Comparison of ENCODE assay signal across 15 mouse cellular contexts in the genomic region with DNA sequence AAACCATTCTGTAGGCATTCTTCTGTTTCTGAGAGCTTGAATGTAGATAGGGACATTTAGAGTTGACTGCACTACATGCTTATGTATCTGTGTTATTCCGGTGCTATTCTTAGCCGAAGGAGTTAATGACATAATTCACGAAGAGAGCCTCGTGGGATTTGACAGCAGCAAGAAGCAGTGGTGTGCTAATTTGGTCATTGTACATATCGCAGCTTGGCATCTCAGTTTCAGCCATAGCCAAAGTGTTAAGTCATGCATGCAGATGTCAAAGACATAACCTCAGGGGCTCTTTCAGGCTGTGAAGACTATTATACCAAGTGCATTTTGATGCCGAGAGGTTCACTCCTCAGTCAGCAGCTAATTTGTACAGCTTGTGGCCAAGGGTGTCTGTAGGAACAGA.
DNase-seq lines count a peak whose midpoint lies in the region; ATAC-seq lines count a peak whose summit lies in the region.
"Had no signal": no experiment of that assay in that cellular context is flagged by ENCODE, and none has a peak within 500 bp of the region (broad histone marks: within the 10 kb centered on the region; RNA-seq: fewer than 3 reads in every experiment).

No protein-coding gene starts in this region.

- peak; percentile 49; the same call in 1 of the 2 replicates for ATAC-seq in forebrain, embryonic 12.5 days (ENCODE audit: low FRiP score)
- ATAC-seq in hindbrain, embryonic 12.5 days (ENCODE audit: low FRiP score) = peak; percentile 46; the same call in 1 of the 2 replicates
- ATAC-seq in forebrain, embryonic 16.5 days = 0 out of 2 replicates have a peak, but pooled peaks have one; percentile 33
- ATAC-seq: intestine, embryonic 15.5 days had no signal

- DNase-seq in forebrain, embryonic 10.5 days (ENCODE audit: extremely low spot score, low spot score) = no peak
- no peak for DNase-seq in hindbrain, embryonic 10.5 days (ENCODE audit: low spot score)
- DNase-seq in cerebellum, adult 11 months = no peak
- no peak for DNase-seq in adrenal gland, postnatal 14 days
- DNase-seq: cerebellum, postnatal 14 days; gastrocnemius, postnatal 36 days; heart, postnatal 14 days; lung, postnatal 10 days; thymus, postnatal 25 days had no signal

- H3K4me1 ChIP-seq in forebrain, embryonic 12.5 days = peaks cover 4% of the 10 kb centered on the region; the same call in 1 of the 2 replicates
- H3K4me1 ChIP-seq in forebrain, embryonic 10.5 days = peaks cover 13% of the 10 kb centered on the region; the same call in 1 of the 2 replicates
- H3K4me1 ChIP-seq in hindbrain, embryonic 12.5 days = 0 out of 2 replicates have a peak, but pooled peaks cover 5% of the 10 kb centered on the region
- H3K4me1 ChIP-seq in hindbrain, embryonic 10.5 days (replicated peaks) = 0 out of 2 replicates have a peak, but pooled peaks cover 3% of the 10 kb centered on the region
- no peaks in the 10 kb centered on the region for H3K4me1 ChIP-seq in forebrain, embryonic 16.5 days (replicated peaks; ENCODE audit: control insufficient read depth, insufficient read depth, low read length)
- H3K4me1 ChIP-seq: intestine, embryonic 15.5 days; limb, embryonic 15.5 days had no signal

- H3K4me2 ChIP-seq in forebrain, embryonic 12.5 days = no peak overlapping the region
- no peak overlapping the region for H3K4me2 ChIP-seq in hindbrain, embryonic 12.5 days (replicated peaks)
- H3K4me2 ChIP-seq in forebrain, embryonic 16.5 days (ENCODE audit: low read length) = no peak overlapping the region
- H3K4me2 ChIP-seq: intestine, embryonic 15.5 days; limb, embryonic 15.5 days had no signal

- no peak overlapping the region for H3K4me3 ChIP-seq in forebrain, embryonic 12.5 days (replicated peaks)
- no peak overlapping the region for H3K4me3 ChIP-seq in forebrain, embryonic 10.5 days
- H3K4me3 ChIP-seq in hindbrain, embryonic 12.5 days = no peak overlapping the region
- H3K4me3 ChIP-seq in hindbrain, embryonic 10.5 days = no peak overlapping the region
- H3K4me3 ChIP-seq in forebrain, embryonic 16.5 days (replicated peaks; ENCODE audit: low read length) = no peak overlapping the region
- H3K4me3 ChIP-seq: erythroblast, embryonic 14.5 days; intestine, embryonic 15.5 days; limb, embryonic 15.5 days had no signal

- no peak overlapping the region for H3K9ac ChIP-seq in forebrain, embryonic 12.5 days
- no peak overlapping the region for H3K9ac ChIP-seq in hindbrain, embryonic 12.5 days
- H3K9ac ChIP-seq in forebrain, embryonic 16.5 days (replicated peaks; ENCODE audit: low read depth, low read length) = no peak overlapping the region
- H3K9ac ChIP-seq: intestine, embryonic 15.5 days; limb, embryonic 15.5 days had no signal

- WGBS in forebrain, embryonic 12.5 days = 22% methylated on average over 6 of the region's 6 CpGs
- WGBS in forebrain, embryonic 10.5 days = 49% methylated on average over 6 of the region's 6 CpGs
- WGBS in hindbrain, embryonic 12.5 days = 36% methylated on average over 6 of the region's 6 CpGs
- 46% methylated on average over 6 of the region's 6 CpGs for WGBS in hindbrain, embryonic 10.5 days
- WGBS in forebrain, embryonic 16.5 days = 8% methylated on average over 6 of the region's 6 CpGs

- H3K36me3 ChIP-seq in forebrain, embryonic 12.5 days (replicated peaks) = no peaks in the 10 kb centered on the region
- H3K36me3 ChIP-seq in forebrain, embryonic 10.5 days (replicated peaks) = no peaks in the 10 kb centered on the region
- no peaks in the 10 kb centered on the region for H3K36me3 ChIP-seq in hindbrain, embryonic 12.5 days
- H3K36me3 ChIP-seq in hindbrain, embryonic 10.5 days = no peaks in the 10 kb centered on the region
- H3K36me3 ChIP-seq in forebrain, embryonic 16.5 days (ENCODE audit: control insufficient read depth, insufficient read depth) = no peaks in the 10 kb centered on the region
- H3K36me3 ChIP-seq: intestine, embryonic 15.5 days; limb, embryonic 15.5 days had no signal

- H3K27ac ChIP-seq in forebrain, embryonic 12.5 days = no peak overlapping the region
- no peak overlapping the region for H3K27ac ChIP-seq in forebrain, embryonic 10.5 days
- no peak overlapping the region for H3K27ac ChIP-seq in hindbrain, embryonic 12.5 days
- H3K27ac ChIP-seq in hindbrain, embryonic 10.5 days = no peak overlapping the region
- no peak overlapping the region for H3K27ac ChIP-seq in forebrain, embryonic 16.5 days (ENCODE audit: low read length)
- H3K27ac ChIP-seq: intestine, embryonic 15.5 days; limb, embryonic 15.5 days had no signal

- H3K9me3 ChIP-seq in forebrain, embryonic 12.5 days = no peaks in the 10 kb centered on the region
- H3K9me3 ChIP-seq in forebrain, embryonic 10.5 days = no peaks in the 10 kb centered on the region
- H3K9me3 ChIP-seq in hindbrain, embryonic 12.5 days (replicated peaks) = no peaks in the 10 kb centered on the region
- H3K9me3 ChIP-seq in hindbrain, embryonic 10.5 days = no peaks in the 10 kb centered on the region
- H3K9me3 ChIP-seq in forebrain, embryonic 16.5 days (ENCODE audit: control insufficient read depth, low read length) = no peaks in the 10 kb centered on the region
- H3K9me3 ChIP-seq: intestine, embryonic 15.5 days; limb, embryonic 15.5 days had no signal

- peaks cover 7% of the 10 kb centered on the region; the same call in 1 of the 2 replicates for H3K27me3 ChIP-seq in forebrain, embryonic 12.5 days
- peaks cover 11% of the 10 kb centered on the region; the same call in 1 of the 2 replicates for H3K27me3 ChIP-seq in forebrain, embryonic 10.5 days (ENCODE audit: poor library complexity, severe bottlenecking)
- H3K27me3 ChIP-seq in hindbrain, embryonic 12.5 days = peaks cover 4% of the 10 kb centered on the region
- peaks cover 12% of the 10 kb centered on the region for H3K27me3 ChIP-seq in hindbrain, embryonic 10.5 days (ENCODE audit: insufficient read depth, poor library complexity, severe bottlenecking)
- no peaks in the 10 kb centered on the region for H3K27me3 ChIP-seq in forebrain, embryonic 16.5 days (replicated peaks; ENCODE audit: control insufficient read depth, insufficient read depth, low read length)
- H3K27me3 ChIP-seq: intestine, embryonic 15.5 days; limb, embryonic 15.5 days had no signal
